Mouse (Mus musculus) midbrain, embryonic 10.5 days (tissue): ENCODE data around the gene Tbx19. TPM values are rescaled to one million over a fixed set of nuclear protein-coding genes. Genes with fewer than 3 reads are reported as not detected.

ENCODE experiments used
- DNase-seq: peaks from one replicate; pipeline ENCODE4 v3.0.0-alpha.2; 2017; ENCODE audit warnings: low spot score
- H3K27ac ChIP-seq: fragments of 300-500 bp; sonication (generic); replicated peaks from 2 replicates; pipeline ENCODE4 v1.5.1; 2016; ENCODE audit warnings: mild to moderate bottlenecking
- H3K27me3 ChIP-seq: fragments of 300-500 bp; sonication (generic); 2 replicates; pipeline ENCODE4 v1.6.1; 2016; ENCODE audit warnings: low read depth, mild to moderate bottlenecking; ENCODE audit not compliant: poor library complexity, severe bottlenecking
- H3K36me3 ChIP-seq: fragments of 300-500 bp; sonication (generic); 2 replicates; pipeline ENCODE4 v1.6.1; 2016; ENCODE audit warnings: mild to moderate bottlenecking, moderate library complexity
- H3K4me1 ChIP-seq: fragments of 300-500 bp; sonication (generic); 2 replicates; pipeline ENCODE4 v1.6.1; 2016
- H3K4me3 ChIP-seq: fragments of 300-500 bp; sonication (generic); 2 replicates; pipeline ENCODE4 v1.5.1; 2016; ENCODE audit warnings: mild to moderate bottlenecking, moderate library complexity
- H3K9me3 ChIP-seq: fragments of 300-500 bp; sonication (generic); replicated peaks from 2 replicates; pipeline ENCODE4 v1.6.1; 2016; ENCODE audit warnings: mild to moderate bottlenecking
- WGBS: fragments of 180-500 bp; shearing (Covaris S2); methylation state at CpG from one replicate; pipeline ENCODE4 v1.1.7; 2016; 5-methylcytosine and 5-hydroxymethylcytosine counted together
- polyA plus RNA-seq: library from polyadenylated mRNA; unstranded; fragments of >200 nt; fragmentation: Nextera tagmentation; extraction: Ambion mirVana; gene quantifications from 2 replicates; pipeline ENCODE4 v1.2.1, GENCODE M21; 2016

Tbx19 gene
- polyA plus RNA-seq, 1 experiment from 2014 or later = not detected

- 74% methylated on average over 6 of the region's 9 CpGs for WGBS
Measured at GRCm38 (mm10) chr1:165174059-165174616, 13.6 kb upstream of the Tbx19 start.

DNA sequence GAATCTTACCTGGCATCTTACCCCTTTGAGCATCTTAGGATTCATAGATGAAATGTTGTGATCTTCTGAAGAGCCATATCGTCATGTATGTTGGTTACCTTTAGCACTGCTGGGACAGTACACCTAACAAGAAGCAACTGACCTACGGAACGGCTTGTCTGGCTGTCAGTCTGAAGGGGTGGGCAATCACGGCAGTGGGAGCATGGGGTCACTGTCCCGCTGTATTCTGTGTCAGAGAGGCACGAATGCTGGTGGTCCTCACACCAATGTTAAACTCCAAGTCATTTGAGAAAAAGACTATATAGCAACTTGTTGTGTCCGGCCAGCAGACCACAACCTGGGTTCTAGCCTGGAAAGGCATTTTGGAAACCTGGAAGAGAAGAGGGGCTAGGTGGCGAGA, 10.7 kb upstream of the Tbx19 start:
- no peaks in the 10 kb centered on the region for H3K36me3 ChIP-seq
- H3K4me1 ChIP-seq = no peaks in the 10 kb centered on the region
- WGBS = 87% methylated on average over 8 of the region's 8 CpGs
- H3K27ac ChIP-seq = no peak overlapping the region
- H3K27me3 ChIP-seq = no peaks in the 10 kb centered on the region
- DNase-seq = no peak
- no peaks in the 10 kb centered on the region for H3K9me3 ChIP-seq
- no peak overlapping the region for H3K4me3 ChIP-seq

More at GRCm38 (mm10) chr1:165174059-165174616, 13.6 kb upstream of the Tbx19 start:
- Histone ChIP-seq H3K9me3 (no peaks in the 10 kb centered on the region), H3K4me3 (no peak overlapping the region), H3K27me3 (no peaks in the 10 kb centered on the region), H3K27ac (no peak overlapping the region), H3K4me1 (no peaks in the 10 kb centered on the region), H3K36me3 (0 out of 2 replicates have a peak, but pooled peaks cover 5% of the 10 kb centered on the region)
- DNase-seq = no peak

GRCm38 (mm10) chr1:165170157-165170556, 9.6 kb upstream of the Tbx19 start:
- H3K27ac ChIP-seq = no peak overlapping the region
- WGBS = 85% methylated on average over 5 of the region's 5 CpGs
- no peaks in the 10 kb centered on the region for H3K9me3 ChIP-seq
- H3K4me3 ChIP-seq = no peak overlapping the region
- no peak for DNase-seq
- no peaks in the 10 kb centered on the region for H3K36me3 ChIP-seq
- no peaks in the 10 kb centered on the region for H3K4me1 ChIP-seq
- no peaks in the 10 kb centered on the region for H3K27me3 ChIP-seq

DNA sequence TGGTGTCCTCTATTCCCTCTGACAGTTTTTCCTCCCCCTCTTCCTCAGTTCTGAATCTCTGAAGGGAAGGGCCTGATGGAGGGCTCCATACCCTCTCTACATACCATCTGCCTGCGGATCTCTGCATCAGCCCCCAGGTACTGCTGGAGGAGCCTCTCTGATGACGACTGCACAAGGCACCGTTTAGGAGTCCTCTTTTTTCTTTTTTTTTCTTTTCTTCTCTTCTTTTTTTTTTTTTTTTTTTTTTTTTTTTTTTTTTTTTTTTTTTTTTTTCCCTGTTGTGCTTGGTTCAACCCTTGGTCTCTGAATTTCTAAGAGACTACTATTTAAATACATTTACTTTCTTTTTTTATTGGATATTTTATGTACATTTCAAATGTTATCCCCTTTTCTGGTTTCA, 8.9 kb upstream of the Tbx19 start:
- no peaks in the 10 kb centered on the region for H3K27me3 ChIP-seq
- H3K4me3 ChIP-seq = no peak overlapping the region
- no peaks in the 10 kb centered on the region for H3K36me3 ChIP-seq
- no peak overlapping the region for H3K27ac ChIP-seq
- WGBS = 86% methylated on average over 3 of the region's 3 CpGs
- no peaks in the 10 kb centered on the region for H3K9me3 ChIP-seq
- H3K4me1 ChIP-seq = no peaks in the 10 kb centered on the region
- DNase-seq = no peak

- H3K27ac ChIP-seq = no peak overlapping the region
- H3K4me1 ChIP-seq = no peaks in the 10 kb centered on the region
- WGBS = 72% methylated on average over 6 of the region's 6 CpGs
- H3K27me3 ChIP-seq = no peaks in the 10 kb centered on the region
- DNase-seq = no peak
- H3K9me3 ChIP-seq = no peaks in the 10 kb centered on the region
- H3K36me3 ChIP-seq = no peaks in the 10 kb centered on the region
- H3K4me3 ChIP-seq = no peak overlapping the region
Measured at GRCm38 (mm10) chr1:165164920-165165319, 4.3 kb upstream of the Tbx19 start.

GRCm38 (mm10) chr1:165158841-165159240, 1.7 kb downstream of the Tbx19 start:
- no peak overlapping the region for H3K27ac ChIP-seq
- no peaks in the 10 kb centered on the region for H3K4me1 ChIP-seq
- no peaks in the 10 kb centered on the region for H3K9me3 ChIP-seq
- DNase-seq = no peak
- H3K27me3 ChIP-seq = no peaks in the 10 kb centered on the region
- WGBS = 84% methylated on average over 10 of the region's 10 CpGs
- no peak overlapping the region for H3K4me3 ChIP-seq
- no peaks in the 10 kb centered on the region for H3K36me3 ChIP-seq

GRCm38 (mm10) chr1:165154162-165154561, 6.4 kb downstream of the Tbx19 start:
- no peak overlapping the region for H3K27ac ChIP-seq
- WGBS = 92% methylated on average over 4 of the region's 4 CpGs
- no peaks in the 10 kb centered on the region for H3K36me3 ChIP-seq
- no peak for DNase-seq
- no peaks in the 10 kb centered on the region for H3K9me3 ChIP-seq
- no peaks in the 10 kb centered on the region for H3K27me3 ChIP-seq
- no peak overlapping the region for H3K4me3 ChIP-seq
- H3K4me1 ChIP-seq = no peaks in the 10 kb centered on the region

DNA sequence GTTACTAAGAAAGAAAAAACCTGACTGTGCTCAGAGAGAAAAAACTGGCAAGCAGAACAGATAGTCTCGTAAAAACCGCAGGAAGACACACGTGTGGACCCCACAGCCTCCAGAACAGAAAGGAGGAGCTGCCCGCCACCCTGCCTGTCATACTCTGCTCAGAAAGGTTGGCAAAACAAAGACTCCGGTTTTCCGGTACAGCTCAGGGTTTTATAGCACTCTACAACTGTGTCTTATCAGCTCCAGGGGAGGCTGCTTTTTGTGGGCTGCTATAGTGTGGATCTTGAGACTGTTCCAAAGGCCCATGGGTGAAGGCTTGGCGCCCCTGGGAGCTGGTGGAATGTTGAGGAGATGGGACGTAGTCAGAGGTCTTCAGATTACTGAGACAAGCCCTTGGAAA, 9.4 kb downstream of the Tbx19 start:
- Histone ChIP-seq H3K27me3 (no peaks in the 10 kb centered on the region), H3K4me3 (no peak overlapping the region), H3K9me3 (no peaks in the 10 kb centered on the region), H3K4me1 (no peaks in the 10 kb centered on the region), H3K36me3 (no peaks in the 10 kb centered on the region), H3K27ac (no peak overlapping the region)
- DNase-seq = no peak
- WGBS = 89% methylated on average over 8 of the region's 8 CpGs

GRCm38 (mm10) chr1:165142343-165142916, 18.1 kb downstream of the Tbx19 start:
- Histone ChIP-seq H3K9me3 (no peaks in the 10 kb centered on the region), H3K4me1 (no peaks in the 10 kb centered on the region), H3K36me3 (no peaks in the 10 kb centered on the region), H3K27ac (no peak overlapping the region), H3K4me3 (no peak overlapping the region), H3K27me3 (no peaks in the 10 kb centered on the region)
- WGBS = 85% methylated on average over 12 of the region's 12 CpGs
- DNase-seq = no peak

GRCm38 (mm10) chr1:165140227-165140626, 20.3 kb downstream of the Tbx19 start:
- H3K36me3 ChIP-seq = no peaks in the 10 kb centered on the region
- no peak overlapping the region for H3K27ac ChIP-seq
- no peak for DNase-seq
- H3K4me3 ChIP-seq = no peak overlapping the region
- no peaks in the 10 kb centered on the region for H3K4me1 ChIP-seq
- 80% methylated on average over 3 of the region's 3 CpGs for WGBS
- H3K27me3 ChIP-seq = no peaks in the 10 kb centered on the region
- no peaks in the 10 kb centered on the region for H3K9me3 ChIP-seq

GRCm38 (mm10) chr1:165133858-165134257, 26.7 kb downstream of the Tbx19 start:
- Histone ChIP-seq H3K27me3 (no peaks in the 10 kb centered on the region), H3K27ac (no peak overlapping the region), H3K9me3 (no peaks in the 10 kb centered on the region), H3K4me1 (no peaks in the 10 kb centered on the region), H3K36me3 (no peaks in the 10 kb centered on the region), H3K4me3 (no peak overlapping the region)
- DNase-seq = no peak
- 79% methylated on average over 2 of the region's 2 CpGs for WGBS

DNA sequence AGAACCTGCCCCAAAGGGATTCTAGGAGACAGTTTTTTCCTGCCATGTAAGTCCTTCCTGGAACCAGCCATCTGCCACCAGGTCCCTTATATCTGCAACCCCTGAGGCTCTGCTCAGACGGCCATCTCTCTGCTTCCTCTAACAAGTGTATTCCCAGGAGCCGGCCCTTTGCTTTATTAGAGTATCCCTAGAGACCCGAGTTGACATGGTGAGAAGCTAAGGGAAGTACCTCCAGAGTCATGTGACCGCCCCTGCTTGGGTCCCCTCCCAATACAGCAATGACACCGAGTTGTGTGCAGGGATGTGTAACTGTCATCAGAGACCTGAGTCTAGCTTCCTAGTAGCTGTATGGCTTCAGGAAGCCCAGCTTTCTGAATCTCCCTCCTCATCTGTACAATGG, 27.3 kb downstream of the Tbx19 start:
- Histone ChIP-seq H3K36me3 (no peaks in the 10 kb centered on the region), H3K27me3 (no peaks in the 10 kb centered on the region), H3K27ac (no peak overlapping the region), H3K4me3 (no peak overlapping the region), H3K9me3 (no peaks in the 10 kb centered on the region), H3K4me1 (no peaks in the 10 kb centered on the region)
- WGBS = 82% methylated on average over 5 of the region's 5 CpGs
- no peak for DNase-seq

DNA sequence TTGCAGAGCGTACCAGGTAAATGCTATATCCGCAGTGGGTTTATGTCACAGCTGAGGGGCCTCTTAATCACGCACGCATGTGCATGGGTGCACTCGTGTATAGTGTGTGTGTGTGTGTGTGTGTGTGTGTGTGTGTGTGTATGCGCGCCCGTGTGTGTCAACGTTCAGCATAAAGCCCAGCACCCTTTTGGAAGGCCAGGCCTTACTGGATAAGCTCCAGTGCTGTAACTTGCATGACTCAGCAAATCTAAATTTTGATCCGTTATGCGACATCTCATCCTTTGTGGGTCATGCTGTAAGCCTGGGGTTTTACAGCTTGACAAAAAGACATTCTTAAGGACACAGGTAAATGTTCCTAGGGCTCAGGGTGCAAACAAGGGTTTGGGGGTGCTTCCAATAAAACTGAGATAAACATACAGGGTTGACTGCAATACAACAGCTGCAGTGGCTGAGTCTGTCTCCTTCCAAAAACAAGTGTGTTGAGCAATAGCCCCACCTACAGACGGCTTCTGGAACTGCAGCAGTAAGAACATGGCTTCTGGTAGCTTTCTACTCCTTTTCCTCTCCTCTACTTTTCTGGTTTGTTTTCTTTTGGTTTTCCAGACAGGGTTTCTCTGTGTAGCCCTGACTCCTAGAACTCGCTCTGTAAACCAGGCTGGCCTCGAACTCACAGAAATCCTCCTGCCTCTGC, 28.2 kb downstream of the Tbx19 start:
- Histone ChIP-seq H3K36me3 (no peaks in the 10 kb centered on the region), H3K27ac (no peak overlapping the region), H3K9me3 (no peaks in the 10 kb centered on the region), H3K4me3 (no peak overlapping the region), H3K4me1 (no peaks in the 10 kb centered on the region), H3K27me3 (no peaks in the 10 kb centered on the region)
- WGBS = 74% methylated on average over 14 of the region's 14 CpGs
- DNase-seq = peak; percentile 78
